Mouse (Mus musculus): ENCODE results near the gene Shc2. TPM values are rescaled to one million over a fixed set of nuclear protein-coding genes. Genes with fewer than 3 reads are reported as not detected.
A peak's percentile ranks its signal among the peaks of the same experiment; 100 is the strongest.

Shc2 gene
- polyA plus RNA-seq, 1 experiment from 2014 or later: 26.2 TPM

- H3K4me1 ChIP-seq: peaks cover 19% of the 10 kb centered on the region
- peaks cover 42% of the 10 kb centered on the region for H3K27me3 ChIP-seq
- no peak overlapping the region for H3K27ac ChIP-seq
- H3K36me3 ChIP-seq: no peaks in the 10 kb centered on the region
- 27% methylated on average over 5 of the region's 5 CpGs for WGBS
- H3K9me3 ChIP-seq: no peaks in the 10 kb centered on the region
- no peak for ATAC-seq (ENCODE audit: insufficient number of reproducible peaks, insufficient read depth, low FRiP score, low TSS enrichment)
- no peak overlapping the region for H3K4me2 ChIP-seq (replicated peaks)
- H3K9ac ChIP-seq: no peak overlapping the region
- H3K4me3 ChIP-seq: no peak overlapping the region
Measured at GRCm38 (mm10) chr10:79611296-79611695, 26.4 kb downstream of the Shc2 start.

GRCm38 (mm10) chr10:79609276-79609675 is 28.4 kb downstream of the Shc2 start:
- Histone ChIP-seq H3K4me2 (replicated peaks) (no peak overlapping the region), H3K27ac (no peak overlapping the region), H3K27me3 (peaks cover 48% of the 10 kb centered on the region), H3K4me1 (peaks cover 19% of the 10 kb centered on the region), H3K9me3 (no peaks in the 10 kb centered on the region), H3K4me3 (no peak overlapping the region), H3K36me3 (no peaks in the 10 kb centered on the region), H3K9ac (no peak overlapping the region)
- ATAC-seq (ENCODE audit: insufficient number of reproducible peaks, insufficient read depth, low FRiP score, low TSS enrichment): no peak
- WGBS: 82% methylated on average over 3 of the region's 3 CpGs

- Histone ChIP-seq H3K4me3 (no peak overlapping the region), H3K27ac (no peak overlapping the region), H3K4me1 (peaks cover 11% of the 10 kb centered on the region; the same call in 1 of the 2 replicates), H3K36me3 (no peaks in the 10 kb centered on the region), H3K9ac (no peak overlapping the region), H3K4me2 (replicated peaks) (no peak overlapping the region), H3K27me3 (peaks cover 35% of the 10 kb centered on the region), H3K9me3 (no peaks in the 10 kb centered on the region)
- 45% methylated on average over 2 of the region's 2 CpGs for WGBS
- no peak for ATAC-seq (ENCODE audit: insufficient number of reproducible peaks, insufficient read depth, low FRiP score, low TSS enrichment)
Measured at GRCm38 (mm10) chr10:79607892-79608291, 29.8 kb downstream of the Shc2 start.

- Histone ChIP-seq H3K9ac (no peak overlapping the region), H3K4me3 (no peak overlapping the region), H3K36me3 (no peaks in the 10 kb centered on the region), H3K9me3 (no peaks in the 10 kb centered on the region), H3K27ac (no peak overlapping the region), H3K4me1 (no peaks in the 10 kb centered on the region), H3K4me2 (replicated peaks) (no peak overlapping the region), H3K27me3 (peaks cover 22% of the 10 kb centered on the region)
- 62% methylated on average over 4 of the region's 4 CpGs for WGBS
- no peak for ATAC-seq (ENCODE audit: insufficient number of reproducible peaks, insufficient read depth, low FRiP score, low TSS enrichment)
Measured at GRCm38 (mm10) chr10:79606537-79606936, 31.2 kb downstream of the Shc2 start.

- no peak overlapping the region for H3K4me2 ChIP-seq (replicated peaks)
- no peaks in the 10 kb centered on the region for H3K9me3 ChIP-seq
- no peaks in the 10 kb centered on the region for H3K36me3 ChIP-seq
- H3K9ac ChIP-seq: no peak overlapping the region
- 56% methylated on average over 4 of the region's 4 CpGs for WGBS
- peaks cover 11% of the 10 kb centered on the region; the same call in 1 of the 2 replicates for H3K27me3 ChIP-seq
- no peak overlapping the region for H3K4me3 ChIP-seq
- H3K27ac ChIP-seq: no peak overlapping the region
- no peaks in the 10 kb centered on the region for H3K4me1 ChIP-seq
- no peak for ATAC-seq (ENCODE audit: insufficient number of reproducible peaks, insufficient read depth, low FRiP score, low TSS enrichment)
Measured at GRCm38 (mm10) chr10:79597936-79598230, 39.8 kb downstream of the Shc2 start.

- no peaks in the 10 kb centered on the region for H3K4me1 ChIP-seq
- no peak for ATAC-seq (ENCODE audit: insufficient number of reproducible peaks, insufficient read depth, low FRiP score, low TSS enrichment)
- no peak overlapping the region for H3K9ac ChIP-seq
- peaks cover 11% of the 10 kb centered on the region; the same call in 1 of the 2 replicates for H3K27me3 ChIP-seq
- no peak overlapping the region for H3K27ac ChIP-seq
- H3K4me3 ChIP-seq: no peak overlapping the region
- WGBS: 31% methylated on average over 13 of the region's 13 CpGs
- H3K9me3 ChIP-seq: no peaks in the 10 kb centered on the region
- H3K4me2 ChIP-seq (replicated peaks): no peak overlapping the region
- no peaks in the 10 kb centered on the region for H3K36me3 ChIP-seq
Measured at GRCm38 (mm10) chr10:79597051-79597935, 40.4 kb downstream of the Shc2 start.

- ATAC-seq (ENCODE audit: insufficient number of reproducible peaks, insufficient read depth, low FRiP score, low TSS enrichment): no peak
- Histone ChIP-seq H3K36me3 (no peaks in the 10 kb centered on the region), H3K27me3 (peaks cover 11% of the 10 kb centered on the region; the same call in 1 of the 2 replicates), H3K4me2 (replicated peaks) (no peak overlapping the region), H3K9ac (no peak overlapping the region), H3K4me1 (no peaks in the 10 kb centered on the region), H3K9me3 (no peaks in the 10 kb centered on the region), H3K4me3 (no peak overlapping the region), H3K27ac (no peak overlapping the region)
- whole genome bisulfite sequencing: 55% methylated on average over 8 of the region's 8 CpGs
Measured at GRCm38 (mm10) chr10:79595590-79595929, 42.2 kb downstream of the Shc2 start.

- Histone ChIP-seq H3K36me3 (no peaks in the 10 kb centered on the region), H3K4me3 (no peak overlapping the region), H3K4me1 (no peaks in the 10 kb centered on the region), H3K4me2 (replicated peaks) (no peak overlapping the region), H3K9me3 (no peaks in the 10 kb centered on the region), H3K27me3 (peaks cover 11% of the 10 kb centered on the region; the same call in 1 of the 2 replicates), H3K9ac (no peak overlapping the region), H3K27ac (no peak overlapping the region)
- 0 out of 2 replicates have a peak, but pooled peaks have one; percentile 81 for ATAC-seq (ENCODE audit: insufficient number of reproducible peaks, insufficient read depth, low FRiP score, low TSS enrichment)
- 18% methylated on average over 17 of the region's 17 CpGs for WGBS
Measured at GRCm38 (mm10) chr10:79594872-79595589, 42.7 kb downstream of the Shc2 start.

GRCm38 (mm10) chr10:79594111-79594510 is 43.6 kb downstream of the Shc2 start:
- no peak overlapping the region for H3K4me3 ChIP-seq
- no peak overlapping the region for H3K27ac ChIP-seq
- H3K9ac ChIP-seq: no peak overlapping the region
- no peaks in the 10 kb centered on the region for H3K36me3 ChIP-seq
- no peak for ATAC-seq (ENCODE audit: insufficient number of reproducible peaks, insufficient read depth, low FRiP score, low TSS enrichment)
- H3K27me3 ChIP-seq: peaks cover 11% of the 10 kb centered on the region; the same call in 1 of the 2 replicates
- WGBS: 55% methylated on average over 6 of the region's 6 CpGs
- H3K4me1 ChIP-seq: no peaks in the 10 kb centered on the region
- no peak overlapping the region for H3K4me2 ChIP-seq (replicated peaks)
- no peaks in the 10 kb centered on the region for H3K9me3 ChIP-seq

- Histone ChIP-seq H3K4me1 (no peaks in the 10 kb centered on the region), H3K4me2 (replicated peaks) (no peak overlapping the region), H3K9me3 (no peaks in the 10 kb centered on the region), H3K27me3 (peaks cover 5% of the 10 kb centered on the region; the same call in 1 of the 2 replicates), H3K27ac (no peak overlapping the region), H3K4me3 (no peak overlapping the region), H3K9ac (no peak overlapping the region), H3K36me3 (no peaks in the 10 kb centered on the region)
- 92% methylated on average over 1 of the region's 1 CpGs for WGBS
- no peak for ATAC-seq (ENCODE audit: insufficient number of reproducible peaks, insufficient read depth, low FRiP score, low TSS enrichment)
Measured at GRCm38 (mm10) chr10:79590702-79591101, 47.0 kb downstream of the Shc2 start.

GRCm38 (mm10) chr10:79587752-79588126 is 50.0 kb downstream of the Shc2 start:
- no peaks in the 10 kb centered on the region for H3K4me1 ChIP-seq
- no peak overlapping the region for H3K4me3 ChIP-seq
- no peak for ATAC-seq (ENCODE audit: insufficient number of reproducible peaks, insufficient read depth, low FRiP score, low TSS enrichment)
- H3K4me2 ChIP-seq (replicated peaks): no peak overlapping the region
- no peaks in the 10 kb centered on the region for H3K27me3 ChIP-seq
- H3K36me3 ChIP-seq: no peaks in the 10 kb centered on the region
- no peak overlapping the region for H3K9ac ChIP-seq
- H3K27ac ChIP-seq: no peak overlapping the region
- 72% methylated on average over 4 of the region's 4 CpGs for WGBS
- no peaks in the 10 kb centered on the region for H3K9me3 ChIP-seq
